Mouse (Mus musculus) neural tube, embryonic 12.5 days (tissue): ENCODE data around the gene Minos1. TPM values are rescaled to one million over a fixed set of nuclear protein-coding genes. Genes with fewer than 3 reads are reported as not detected.
A peak's percentile ranks its signal among the peaks of the same experiment; 100 is the strongest.

ENCODE experiments used
- ATAC-seq: fragments of 200-750 bp; cut with Nextera tagmentation; 2 replicates; pipeline ENCODE4 v1.8.0; 2017; ENCODE audit warnings: low read depth, mild to moderate bottlenecking, moderate TSS enrichment, moderate library complexity; ENCODE audit not compliant: low FRiP score
- H3K27ac ChIP-seq: fragments of 300-500 bp; sonication (generic); 2 replicates; pipeline ENCODE4 v1.5.1; 2016
- H3K27me3 ChIP-seq: fragments of 300-500 bp; sonication (generic); replicated peaks from 2 replicates; pipeline ENCODE4 v1.6.1; 2016; ENCODE audit warnings: mild to moderate bottlenecking
- H3K36me3 ChIP-seq: fragments of 300-500 bp; sonication (generic); 2 replicates; pipeline ENCODE4 v1.6.1; 2016; ENCODE audit warnings: mild to moderate bottlenecking
- H3K4me1 ChIP-seq: fragments of 300-500 bp; sonication (generic); 2 replicates; pipeline ENCODE4 v1.6.1; 2016
- H3K4me2 ChIP-seq: fragments of 300-500 bp; sonication (generic); replicated peaks from 2 replicates; pipeline ENCODE4 v1.6.1; 2016; ENCODE audit warnings: mild to moderate bottlenecking
- H3K4me3 ChIP-seq: fragments of 300-500 bp; sonication (generic); 2 replicates; pipeline ENCODE4 v1.5.1; 2016
- H3K9ac ChIP-seq: fragments of 300-500 bp; sonication (generic); 2 replicates; pipeline ENCODE4 v1.6.1; 2016; ENCODE audit warnings: mild to moderate bottlenecking
- H3K9me3 ChIP-seq: fragments of 300-500 bp; sonication (generic); 2 replicates; pipeline ENCODE4 v1.6.1; 2016; ENCODE audit warnings: mild to moderate bottlenecking
- WGBS: fragments of 180-500 bp; shearing (Covaris S2); methylation state at CpG from one replicate; pipeline ENCODE4 v1.1.7; 2016; 5-methylcytosine and 5-hydroxymethylcytosine counted together
- polyA plus RNA-seq: library from polyadenylated mRNA; unstranded; fragments of >200 nt; fragmentation: Nextera tagmentation; extraction: Ambion mirVana; gene quantifications from 2 replicates; pipeline ENCODE4 v1.2.1, GENCODE M21; 2016

Minos1 gene
- polyA plus RNA-seq, 1 experiment from 2014 or later = 430 TPM

GRCm38 (mm10) chr4:139136011-139136410 is 5.1 kb upstream of the Minos1 start:
- Histone ChIP-seq H3K9ac (no peak overlapping the region), H3K36me3 (no peaks in the 10 kb centered on the region), H3K27me3 (no peaks in the 10 kb centered on the region), H3K27ac (no peak overlapping the region), H3K4me1 (0 out of 2 replicates have a peak, but pooled peaks cover 3% of the 10 kb centered on the region), H3K4me2 (no peak overlapping the region), H3K4me3 (no peak overlapping the region), H3K9me3 (peaks cover 4% of the 10 kb centered on the region; the same call in 1 of the 2 replicates)
- no peak for ATAC-seq
- 84% methylated on average over 2 of the region's 2 CpGs for WGBS

GRCm38 (mm10) chr4:139133109-139133508 is 2.2 kb upstream of the Minos1 start:
- Histone ChIP-seq H3K36me3 (no peaks in the 10 kb centered on the region), H3K9me3 (peaks cover 4% of the 10 kb centered on the region; the same call in 1 of the 2 replicates), H3K4me2 (no peak overlapping the region), H3K27me3 (no peaks in the 10 kb centered on the region), H3K4me3 (no peak overlapping the region), H3K4me1 (peaks cover 16% of the 10 kb centered on the region), H3K9ac (no peak overlapping the region), H3K27ac (no peak overlapping the region)
- no peak for ATAC-seq
- WGBS = 78% methylated on average over 5 of the region's 5 CpGs

- ATAC-seq = no peak
- H3K9ac ChIP-seq = no peak overlapping the region
- no peak overlapping the region for H3K4me3 ChIP-seq
- H3K27ac ChIP-seq = no peak overlapping the region
- 81% methylated on average over 14 of the region's 14 CpGs for WGBS
- peak overlapping the region; percentile 41 for H3K4me2 ChIP-seq
- no peaks in the 10 kb centered on the region for H3K27me3 ChIP-seq
- H3K4me1 ChIP-seq = peaks cover 16% of the 10 kb centered on the region
- H3K36me3 ChIP-seq = no peaks in the 10 kb centered on the region
- no peaks in the 10 kb centered on the region for H3K9me3 ChIP-seq
Measured at GRCm38 (mm10) chr4:139131858-139132672, 1.2 kb upstream of the Minos1 start.

- H3K4me3 ChIP-seq = peak overlapping the region; percentile 98
- WGBS = 3% methylated on average over 57 of the region's 57 CpGs
- peaks cover 16% of the 10 kb centered on the region for H3K4me1 ChIP-seq
- peak overlapping the region; percentile 74 for H3K27ac ChIP-seq
- peak overlapping the region; percentile 95 for H3K9ac ChIP-seq
- no peaks in the 10 kb centered on the region; the same call in 1 of the 2 replicates for H3K9me3 ChIP-seq
- peak overlapping the region; percentile 95 for H3K4me2 ChIP-seq
- ATAC-seq = no peak; the same call in 1 of the 2 replicates
- no peaks in the 10 kb centered on the region for H3K36me3 ChIP-seq
- no peaks in the 10 kb centered on the region for H3K27me3 ChIP-seq
Measured at GRCm38 (mm10) chr4:139129806-139130700, 860 bp downstream of the Minos1 start.

- no peak overlapping the region for H3K4me2 ChIP-seq
- H3K27me3 ChIP-seq = no peaks in the 10 kb centered on the region
- no peaks in the 10 kb centered on the region; the same call in 1 of the 2 replicates for H3K9me3 ChIP-seq
- no peaks in the 10 kb centered on the region for H3K36me3 ChIP-seq
- no peak overlapping the region for H3K4me3 ChIP-seq
- H3K4me1 ChIP-seq = peaks cover 13% of the 10 kb centered on the region
- no peak overlapping the region for H3K27ac ChIP-seq
- ATAC-seq = no peak
- no peak overlapping the region for H3K9ac ChIP-seq
- 93% methylated on average over 3 of the region's 3 CpGs for WGBS
Measured at GRCm38 (mm10) chr4:139126475-139126874, 4.4 kb downstream of the Minos1 start.

- H3K4me1 ChIP-seq = peaks cover 12% of the 10 kb centered on the region
- 95% methylated on average over 6 of the region's 6 CpGs for WGBS
- no peaks in the 10 kb centered on the region; the same call in 1 of the 2 replicates for H3K9me3 ChIP-seq
- ATAC-seq = no peak
- H3K9ac ChIP-seq = no peak overlapping the region
- no peak overlapping the region for H3K4me2 ChIP-seq
- H3K36me3 ChIP-seq = no peaks in the 10 kb centered on the region
- H3K27me3 ChIP-seq = no peaks in the 10 kb centered on the region
- H3K4me3 ChIP-seq = no peak overlapping the region
- no peak overlapping the region for H3K27ac ChIP-seq
Measured at GRCm38 (mm10) chr4:139124940-139125339, 6.0 kb downstream of the Minos1 start.

GRCm38 (mm10) chr4:139122557-139122956 is 8.4 kb downstream of the Minos1 start:
- WGBS = 95% methylated on average over 4 of the region's 4 CpGs
- H3K27ac ChIP-seq = no peak overlapping the region
- no peak overlapping the region for H3K4me3 ChIP-seq
- H3K9me3 ChIP-seq = no peaks in the 10 kb centered on the region; the same call in 1 of the 2 replicates
- no peak for ATAC-seq
- H3K4me2 ChIP-seq = no peak overlapping the region
- no peaks in the 10 kb centered on the region for H3K36me3 ChIP-seq
- no peaks in the 10 kb centered on the region for H3K27me3 ChIP-seq
- no peak overlapping the region for H3K9ac ChIP-seq
- H3K4me1 ChIP-seq = no peaks in the 10 kb centered on the region

- 83% methylated on average over 7 of the region's 7 CpGs for WGBS
Measured at GRCm38 (mm10) chr4:139120998-139121397, 9.9 kb downstream of the Minos1 start.

GRCm38 (mm10) chr4:139120281-139120814 is 10.6 kb downstream of the Minos1 start:
- Histone ChIP-seq H3K9me3 (no peaks in the 10 kb centered on the region), H3K4me2 (no peak overlapping the region), H3K27me3 (no peaks in the 10 kb centered on the region), H3K4me3 (no peak overlapping the region), H3K36me3 (no peaks in the 10 kb centered on the region), H3K9ac (no peak overlapping the region), H3K4me1 (no peaks in the 10 kb centered on the region), H3K27ac (no peak overlapping the region)
- 89% methylated on average over 4 of the region's 4 CpGs for WGBS
- ATAC-seq = no peak

More at GRCm38 (mm10) chr4:139120998-139121397, 9.9 kb downstream of the Minos1 start:
- Histone ChIP-seq H3K27me3 (no peaks in the 10 kb centered on the region), H3K4me2 (no peak overlapping the region), H3K9ac (no peak overlapping the region), H3K4me3 (no peak overlapping the region), H3K36me3 (no peaks in the 10 kb centered on the region), H3K27ac (no peak overlapping the region), H3K9me3 (no peaks in the 10 kb centered on the region), H3K4me1 (no peaks in the 10 kb centered on the region)
- ATAC-seq = no peak

GRCm38 (mm10) chr4:139116356-139117063 is 14.4 kb downstream of the Minos1 start:
- 91% methylated on average over 3 of the region's 3 CpGs for WGBS
- H3K36me3 ChIP-seq = no peaks in the 10 kb centered on the region
- H3K4me2 ChIP-seq = no peak overlapping the region
- no peaks in the 10 kb centered on the region for H3K27me3 ChIP-seq
- H3K4me3 ChIP-seq = no peak overlapping the region
- no peaks in the 10 kb centered on the region for H3K9me3 ChIP-seq
- no peak for ATAC-seq
- no peak overlapping the region for H3K27ac ChIP-seq
- peaks cover 9% of the 10 kb centered on the region; the same call in 1 of the 2 replicates for H3K4me1 ChIP-seq
- H3K9ac ChIP-seq = no peak overlapping the region

- H3K4me3 ChIP-seq = no peak overlapping the region
- no peak overlapping the region for H3K27ac ChIP-seq
- WGBS = 89% methylated on average over 5 of the region's 5 CpGs
- H3K4me1 ChIP-seq = peaks cover 12% of the 10 kb centered on the region; the same call in 1 of the 2 replicates
- H3K9ac ChIP-seq = no peak overlapping the region
- no peak for ATAC-seq
- H3K27me3 ChIP-seq = no peaks in the 10 kb centered on the region
- no peak overlapping the region for H3K4me2 ChIP-seq
- no peaks in the 10 kb centered on the region for H3K36me3 ChIP-seq
- no peaks in the 10 kb centered on the region for H3K9me3 ChIP-seq
Measured at GRCm38 (mm10) chr4:139115721-139116120, 15.2 kb downstream of the Minos1 start.
